Mouse (Mus musculus) embryonic fibroblast, embryonic 13.5 days (primary cell): ENCODE data around the gene Top2b.

ENCODE experiments used
- CTCF ChIP-seq: IDR thresholded peaks from 2 replicates; pipeline ENCODE4 v1.5.1; 2011; ENCODE audit warnings: mild to moderate bottlenecking, control low read depth, low read length, moderate library complexity, borderline replicate concordance; ENCODE audit not compliant: insufficient read depth
- POLR2A ChIP-seq: IDR thresholded peaks from 2 replicates; pipeline ENCODE4 v1.6.1; 2011; ENCODE audit warnings: low read depth, mild to moderate bottlenecking, control low read depth, low read length, moderate library complexity

GRCm38 (mm10) chr14:16328531-16328930, 36.4 kb upstream of the Top2b start:
- TF ChIP-seq POLR2A, result peak; percentile 23; the same call in 1 of the 2 replicates
- no peak for TF ChIP-seq CTCF
